Mouse (Mus musculus) spleen, adult 2 months (tissue): Measurements from ENCODE around the gene Jph2. TPM values are rescaled to one million over a fixed set of nuclear protein-coding genes. Genes with fewer than 3 reads are reported as not detected.

Source experiments
- DNase-seq, 2 experiments: peaks; one replicate each; pipeline versions ENCODE4 v3.0.0 to v3.0.0-alpha.2; 2012 to 2021; ENCODE audit warnings: low spot score in 2 of 2, low read depth in 1 of 2
- H3K27ac ChIP-seq: fragments of 200-500 bp; 2 replicates; pipeline ENCODE4 v1.5.1; 2012; ENCODE audit warnings: low read length, inconsistent platforms; ENCODE audit not compliant: insufficient read depth
- H3K27me3 ChIP-seq: fragments of 200-500 bp; 2 replicates; pipeline ENCODE4 v1.6.1; 2012; ENCODE audit warnings: mild to moderate bottlenecking, moderate library complexity, low read length, inconsistent platforms; ENCODE audit not compliant: control insufficient read depth, insufficient read depth
- H3K36me3 ChIP-seq: fragments of 200-500 bp; 2 replicates; pipeline ENCODE4 v1.6.1; 2012; ENCODE audit warnings: mild to moderate bottlenecking, low read length, inconsistent platforms; ENCODE audit not compliant: control insufficient read depth, insufficient read depth
- H3K4me1 ChIP-seq: fragments of 200-500 bp; 2 replicates; pipeline ENCODE4 v1.6.1; 2011; ENCODE audit warnings: inconsistent platforms; ENCODE audit not compliant: control insufficient read depth, insufficient read depth, insufficient read length
- H3K4me3 ChIP-seq: fragments of 200-500 bp; 2 replicates; pipeline ENCODE4 v1.5.1; 2011; ENCODE audit warnings: mild to moderate bottlenecking, inconsistent platforms; ENCODE audit not compliant: insufficient read depth, insufficient read length; ENCODE audit errors: extremely low read depth
- CTCF ChIP-seq: fragments of 200-500 bp; IDR thresholded peaks from 2 replicates; pipeline ENCODE4 v1.5.1; 2011; ENCODE audit warnings: mild to moderate bottlenecking, inconsistent platforms; ENCODE audit not compliant: insufficient read depth, insufficient read length, insufficient replicate concordance; ENCODE audit errors: extremely low read depth
- POLR2A ChIP-seq: fragments of 200-500 bp; IDR thresholded peaks from 2 replicates; pipeline ENCODE4 v1.6.1; 2011; ENCODE audit warnings: low read depth, low read length, inconsistent platforms
- WGBS: fragments of 180-500 bp; shearing (Covaris S2); methylation state at CpG from one replicate; pipeline ENCODE4 v1.1.7; 2018; 5-methylcytosine and 5-hydroxymethylcytosine counted together
- polyA plus RNA-seq: library from polyadenylated mRNA; depleted of rRNA; stranded (reverse); fragments of >200 nt; gene quantifications from 2 replicates; pipeline ENCODE4 v1.2.3, GENCODE M21; 2012; rRNA removed

Gene Jph2
- 2.9 and 4.3 TPM in 2 replicates for polyA plus RNA-seq

GRCm38 (mm10) chr2:163397905-163398304 lies at the start of gene Jph2:
Gene Jph2, minus strand, starts transcription at chr2:163397993.
- 49% methylated on average over 10 of the region's 10 CpGs for WGBS
- Histone ChIP-seq H3K4me1 (no peaks in the 10 kb centered on the region), H3K4me3 (no peak within 1 kb of the TSS; the same call in 1 of the 2 replicates), H3K27ac (no peak within 1 kb of the TSS), H3K27me3 (no peaks in the 10 kb centered on the region; the same call in 1 of the 2 replicates), H3K36me3 (no peaks in the 10 kb centered on the region)
- DNase-seq: no peak
- no peak for TF ChIP-seq POLR2A
- TF ChIP-seq CTCF: no peak

- no peak overlapping the region for H3K27ac ChIP-seq
- H3K4me1 ChIP-seq: no peaks in the 10 kb centered on the region
- no peaks in the 10 kb centered on the region for H3K27me3 ChIP-seq
- no peaks in the 10 kb centered on the region for H3K36me3 ChIP-seq
- 81% methylated on average over 12 of the region's 12 CpGs for WGBS
- TF ChIP-seq POLR2A (no peak), CTCF (no peak)
- H3K4me3 ChIP-seq: no peak overlapping the region
- no peak for DNase-seq
These were observed 49.6 kb upstream of the Jph2 start for GRCm38 (mm10) chr2:163447375-163447774.

GRCm38 (mm10) chr2:163444017-163444416 lies 46.2 kb upstream of the Jph2 start:
- TF ChIP-seq POLR2A (no peak), CTCF (no peak)
- no peak for DNase-seq
- 65% methylated on average over 7 of the region's 7 CpGs for WGBS
- H3K4me1 ChIP-seq: no peaks in the 10 kb centered on the region
- no peak overlapping the region for H3K4me3 ChIP-seq
- H3K36me3 ChIP-seq: no peaks in the 10 kb centered on the region
- no peak overlapping the region for H3K27ac ChIP-seq
- no peaks in the 10 kb centered on the region for H3K27me3 ChIP-seq

GRCm38 (mm10) chr2:163443543-163443942 lies 45.8 kb upstream of the Jph2 start:
- Histone ChIP-seq H3K4me3 (no peak overlapping the region), H3K27me3 (peaks cover 3% of the 10 kb centered on the region), H3K27ac (no peak overlapping the region), H3K36me3 (no peaks in the 10 kb centered on the region), H3K4me1 (no peaks in the 10 kb centered on the region)
- no peak for TF ChIP-seq POLR2A
- TF ChIP-seq CTCF: no peak
- DNase-seq: no peak
- 56% methylated on average over 6 of the region's 6 CpGs for WGBS

- no peak overlapping the region for H3K27ac ChIP-seq
- peaks cover 5% of the 10 kb centered on the region for H3K27me3 ChIP-seq
- DNase-seq: no peak
- no peaks in the 10 kb centered on the region for H3K4me1 ChIP-seq
- no peak overlapping the region for H3K4me3 ChIP-seq
- 63% methylated on average over 1 of the region's 1 CpGs for WGBS
- no peaks in the 10 kb centered on the region for H3K36me3 ChIP-seq
- TF ChIP-seq CTCF (no peak), POLR2A (no peak)
These were observed 41.7 kb upstream of the Jph2 start for GRCm38 (mm10) chr2:163439488-163439887.

- no peak for TF ChIP-seq CTCF
- TF ChIP-seq POLR2A: no peak
- no peak overlapping the region for H3K27ac ChIP-seq
- no peaks in the 10 kb centered on the region for H3K4me1 ChIP-seq
- H3K4me3 ChIP-seq: no peak overlapping the region
- DNase-seq: no peak
- 8% methylated on average over 30 of the region's 30 CpGs for WGBS
- H3K27me3 ChIP-seq: peaks cover 5% of the 10 kb centered on the region
- no peaks in the 10 kb centered on the region for H3K36me3 ChIP-seq
These were observed 41.0 kb upstream of the Jph2 start for GRCm38 (mm10) chr2:163438619-163439451.

- no peaks in the 10 kb centered on the region for H3K36me3 ChIP-seq
- peaks cover 5% of the 10 kb centered on the region for H3K27me3 ChIP-seq
- no peak for TF ChIP-seq CTCF
- TF ChIP-seq POLR2A: no peak
- no peaks in the 10 kb centered on the region for H3K4me1 ChIP-seq
- WGBS: 5% methylated on average over 18 of the region's 18 CpGs
- no peak for DNase-seq
- H3K27ac ChIP-seq: no peak within 1 kb of the TSS
- no peak within 1 kb of the TSS for H3K4me3 ChIP-seq
These were observed 40.4 kb upstream of the Jph2 start, which contains the start of gene Gdap1l1 for GRCm38 (mm10) chr2:163438246-163438618. Gene Gdap1l1, plus strand, starts transcription at chr2:163438476.
